Mouse (Mus musculus) CD4-positive, CD25-positive, alpha-beta regulatory T cell, adult 9 weeks (primary cell): Measurements from ENCODE around the gene Podn. TPM values are rescaled to one million over a fixed set of nuclear protein-coding genes. Genes with fewer than 3 reads are reported as not detected.

Source experiments
- polyA plus RNA-seq: library from polyadenylated mRNA; unstranded; fragments of 100-300 nt; shearing (Covaris generic); gene quantifications from one replicate; pipeline ENCODE4 v1.2.1, GENCODE M21; 2017

The Podn gene
- not detected for polyA plus RNA-seq

DNA sequence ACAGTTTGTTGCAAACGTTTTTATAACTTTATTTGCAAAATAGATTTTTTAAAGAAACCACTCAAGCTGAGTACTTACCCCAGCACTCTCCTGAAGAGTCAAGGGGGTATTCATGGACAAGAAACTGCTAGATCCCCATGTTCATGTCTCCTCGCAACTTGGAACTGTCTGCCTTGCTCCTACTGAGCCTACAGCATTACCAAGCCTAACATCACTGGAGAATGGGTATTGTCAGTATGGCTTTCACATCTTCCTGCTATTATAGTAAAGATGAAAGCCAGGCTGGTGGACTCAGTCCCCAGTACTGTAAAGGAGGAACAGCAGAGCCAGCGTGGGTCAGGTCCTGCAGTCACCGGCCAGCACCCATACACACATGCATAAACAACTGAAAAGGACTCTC, at the start of gene Podn:
Podn (minus strand) TSS at position 101 of the 400 bp plus-strand sequence.

DNA sequence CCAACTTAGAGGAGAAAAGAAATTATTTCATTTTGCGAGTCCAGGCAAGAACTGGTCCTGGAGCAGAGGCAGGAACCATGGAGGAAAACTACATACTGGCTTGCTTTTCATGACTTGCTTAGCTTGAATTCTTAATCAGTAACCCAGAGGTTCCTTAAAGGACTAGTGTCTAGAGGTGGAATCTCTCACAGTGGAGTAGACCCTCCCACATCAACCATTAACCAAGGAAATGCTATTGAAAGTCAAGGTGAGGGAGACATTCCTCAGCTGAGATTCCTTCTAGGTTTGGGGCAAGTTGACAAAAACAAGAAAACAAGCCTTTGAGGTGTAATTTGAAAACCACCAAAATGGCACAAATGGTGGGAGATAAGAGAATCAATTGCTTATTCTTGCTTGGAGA, 48.6 kb upstream of the Podn start, which contains the start of gene Scp2:
Scp2 (minus strand) TSS at position 119 of the 400 bp plus-strand sequence.

DNA sequence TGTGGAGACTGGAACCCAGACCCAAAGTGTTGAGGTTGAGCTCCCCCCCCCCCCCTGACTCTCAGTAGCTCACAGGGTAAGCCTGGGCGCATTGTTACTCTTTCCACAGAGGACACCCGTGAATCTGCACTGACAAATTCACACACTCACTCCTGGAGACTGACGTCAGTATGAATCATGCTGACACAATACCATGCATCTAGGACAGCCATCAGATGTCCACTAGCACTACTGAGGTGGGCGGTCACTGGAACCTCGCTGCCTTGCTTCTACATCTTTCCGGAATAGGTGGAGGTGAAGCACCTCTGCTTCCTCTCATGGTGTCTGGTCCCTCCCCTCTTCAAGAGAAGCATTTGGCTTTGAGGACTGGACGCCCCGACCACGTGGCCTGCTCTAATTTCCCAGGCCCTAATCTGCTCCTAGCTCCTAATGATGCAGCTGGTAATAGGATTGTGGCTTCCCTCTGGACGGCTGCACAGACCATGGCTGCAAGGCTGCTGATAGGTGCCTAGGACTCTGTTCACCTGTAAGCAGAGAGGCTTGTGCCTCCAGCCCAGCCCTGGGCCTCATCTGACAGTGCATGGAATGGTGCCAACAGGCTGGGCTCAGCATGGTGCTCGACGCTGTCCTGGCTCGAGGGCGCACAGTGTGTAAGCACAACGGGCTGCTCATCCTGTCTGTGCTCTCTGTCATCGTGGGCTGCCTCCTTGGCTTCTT, 128.1 kb downstream of the Podn start, which contains the start of gene Slc1a7:
Slc1a7 (plus strand) TSS at position 367 of the 717 bp plus-strand sequence.

Other genes starting within 250 kb of the Podn start
- gene Magoh, start 216.7 kb downstream of the Podn start, polyA plus RNA-seq: 158 TPM
- gene 0610037L13Rik, start 206.6 kb downstream of the Podn start, polyA plus RNA-seq: 75.4 TPM
- 25.1 TPM for gene Cpt2, start 172.8 kb downstream of the Podn start, polyA plus RNA-seq
- gene Slc1a7, start 128.1 kb downstream of the Podn start, polyA plus RNA-seq: not detected
- 356 TPM for gene Scp2, start 48.6 kb upstream of the Podn start, polyA plus RNA-seq
- gene Echdc2, start 69.0 kb upstream of the Podn start, polyA plus RNA-seq: 1.8 TPM
- gene Zyg11a, start 121.6 kb upstream of the Podn start, polyA plus RNA-seq: not detected
- 16.9 TPM for gene Zyg11b, start 204.7 kb upstream of the Podn start, polyA plus RNA-seq
- 27.3 TPM for gene Coa7, start 231.7 kb upstream of the Podn start, polyA plus RNA-seq